Mouse (Mus musculus) heart, adult 11 months (tissue): ENCODE measurements around the gene Parp8.
A peak's percentile ranks its signal among the peaks of the same experiment; 100 is the strongest.

Experiments
- DNase-seq: peaks from one replicate; pipeline ENCODE4 v3.0.0; 2022

Parp8 gene

GRCm38 (mm10) chr13:117013516-117013915 lies 11.8 kb downstream of the Parp8 start:
- no peak for DNase-seq

- no peak for DNase-seq
Observed at GRCm38 (mm10) chr13:117012031-117012430, 13.3 kb downstream of the Parp8 start.

- peak; percentile 57 for DNase-seq
Observed at GRCm38 (mm10) chr13:117010143-117010542, 15.2 kb downstream of the Parp8 start.

GRCm38 (mm10) chr13:117008021-117009015 lies 17.0 kb downstream of the Parp8 start:
- peak; percentile 70 for DNase-seq

GRCm38 (mm10) chr13:117007566-117007965 lies 17.8 kb downstream of the Parp8 start:
- peak; percentile 67 for DNase-seq

- DNase-seq = peak; percentile 31
Observed at GRCm38 (mm10) chr13:117006638-117007037, 18.7 kb downstream of the Parp8 start.

- DNase-seq = peak; percentile 31
Observed at GRCm38 (mm10) chr13:117000493-117000892, 24.8 kb downstream of the Parp8 start.

GRCm38 (mm10) chr13:116991560-116991959 lies 33.8 kb downstream of the Parp8 start:
- peak; percentile 13 for DNase-seq

- no peak for DNase-seq
Observed at GRCm38 (mm10) chr13:116990327-116990726, 35.0 kb downstream of the Parp8 start.

- DNase-seq = peak; percentile 54
Observed at GRCm38 (mm10) chr13:116988706-116989105, 36.6 kb downstream of the Parp8 start.

- peak; percentile 49 for DNase-seq
Observed at GRCm38 (mm10) chr13:116988208-116988607, 37.1 kb downstream of the Parp8 start.

GRCm38 (mm10) chr13:116987284-116987683 lies 38.1 kb downstream of the Parp8 start:
- no peak for DNase-seq

GRCm38 (mm10) chr13:116986658-116987057 lies 38.7 kb downstream of the Parp8 start:
- DNase-seq = peak; percentile 52

GRCm38 (mm10) chr13:116974081-116974860 lies 51.1 kb downstream of the Parp8 start:
- peak; percentile 73 for DNase-seq

- DNase-seq = no peak
Observed at GRCm38 (mm10) chr13:116973491-116973890, 51.8 kb downstream of the Parp8 start.

GRCm38 (mm10) chr13:116972036-116972611 lies 53.2 kb downstream of the Parp8 start:
- DNase-seq = peak; percentile 15

GRCm38 (mm10) chr13:116970706-116971428 lies 54.5 kb downstream of the Parp8 start:
- DNase-seq = peak; percentile 54

GRCm38 (mm10) chr13:116969650-116970049 lies 55.7 kb downstream of the Parp8 start:
- DNase-seq = peak; percentile 5

GRCm38 (mm10) chr13:116968906-116969305 lies 56.4 kb downstream of the Parp8 start:
- peak; percentile 43 for DNase-seq

- DNase-seq = peak; percentile 16
Observed at GRCm38 (mm10) chr13:116967459-116967858, 57.9 kb downstream of the Parp8 start.

GRCm38 (mm10) chr13:116962480-116963462 lies 62.6 kb downstream of the Parp8 start:
- peak; percentile 79 for DNase-seq
